Mouse (Mus musculus) stomach, embryonic 15.5 days (tissue): ENCODE measurements at regions not wholly inside any gene's neighbourhood (a gene's known extent, or its start where the extent isn't known, plus 50 kb on each side); places are given as distances from the start of the nearest gene placed in this dataset.
A peak's percentile ranks its signal among the peaks of the same experiment; 100 is the strongest.

Source experiments
- ATAC-seq: fragments of 200-750 bp; cut with Nextera tagmentation; 2 replicates; pipeline ENCODE4 v1.8.0; 2017; ENCODE audit warnings: low read depth, moderate number of reproducible peaks, moderate TSS enrichment; ENCODE audit not compliant: insufficient read depth, low FRiP score
- H3K27ac ChIP-seq: fragments of 300-500 bp; sonication (generic); 2 replicates; pipeline ENCODE4 v1.5.1; 2015; ENCODE audit warnings: mild to moderate bottlenecking, inconsistent platforms
- H3K27me3 ChIP-seq: fragments of 300-500 bp; sonication (generic); replicated peaks from 2 replicates; pipeline ENCODE4 v1.6.1; 2015; ENCODE audit warnings: inconsistent platforms
- H3K36me3 ChIP-seq: fragments of 300-500 bp; sonication (generic); 2 replicates; pipeline ENCODE4 v1.6.1; 2015; ENCODE audit warnings: inconsistent platforms
- H3K4me1 ChIP-seq: fragments of 300-500 bp; sonication (generic); 2 replicates; pipeline ENCODE4 v1.6.1; 2015; ENCODE audit warnings: inconsistent platforms
- H3K4me2 ChIP-seq: fragments of 300-500 bp; sonication (generic); 2 replicates; pipeline ENCODE4 v1.6.1; 2015; ENCODE audit warnings: mild to moderate bottlenecking, inconsistent platforms
- H3K4me3 ChIP-seq: fragments of 300-500 bp; sonication (generic); replicated peaks from 2 replicates; pipeline ENCODE4 v1.5.1; 2015; ENCODE audit warnings: inconsistent platforms
- H3K9ac ChIP-seq: fragments of 300-500 bp; sonication (generic); 2 replicates; pipeline ENCODE4 v1.6.1; 2015; ENCODE audit warnings: inconsistent platforms
- H3K9me3 ChIP-seq: fragments of 300-500 bp; sonication (generic); 2 replicates; pipeline ENCODE4 v1.6.1; 2016; ENCODE audit warnings: inconsistent platforms
- WGBS: fragments of 180-500 bp; shearing (Covaris S2); methylation state at CpG from one replicate; pipeline ENCODE4 v1.1.7; 2015; 5-methylcytosine and 5-hydroxymethylcytosine counted together

GRCm38 (mm10) chr8:48970655-48971054 is 126.9 kb upstream of the Tenm3 start:
- Histone ChIP-seq H3K9ac (no peak overlapping the region), H3K27me3 (no peaks in the 10 kb centered on the region), H3K4me1 (no peaks in the 10 kb centered on the region), H3K27ac (no peak overlapping the region), H3K9me3 (no peaks in the 10 kb centered on the region), H3K4me2 (no peak overlapping the region), H3K4me3 (no peak overlapping the region), H3K36me3 (no peaks in the 10 kb centered on the region)
- no peak for ATAC-seq
- WGBS: 87% methylated on average over 5 of the region's 5 CpGs

GRCm38 (mm10) chr8:48964929-48965328 is 121.2 kb upstream of the Tenm3 start:
- Histone ChIP-seq H3K9me3 (no peaks in the 10 kb centered on the region), H3K9ac (no peak overlapping the region), H3K4me1 (no peaks in the 10 kb centered on the region), H3K4me3 (no peak overlapping the region), H3K36me3 (no peaks in the 10 kb centered on the region), H3K27ac (no peak overlapping the region), H3K27me3 (no peaks in the 10 kb centered on the region), H3K4me2 (no peak overlapping the region)
- WGBS: 80% methylated on average over 1 of the region's 1 CpGs
- no peak for ATAC-seq

GRCm38 (mm10) chr8:48957614-48958013 is 113.9 kb upstream of the Tenm3 start:
- Histone ChIP-seq H3K27ac (no peak overlapping the region), H3K4me3 (no peak overlapping the region), H3K9ac (no peak overlapping the region), H3K9me3 (no peaks in the 10 kb centered on the region), H3K4me2 (no peak overlapping the region), H3K36me3 (no peaks in the 10 kb centered on the region), H3K27me3 (no peaks in the 10 kb centered on the region), H3K4me1 (no peaks in the 10 kb centered on the region)
- WGBS: 80% methylated on average over 5 of the region's 5 CpGs
- no peak for ATAC-seq

GRCm38 (mm10) chr8:48951412-48951811 is 107.7 kb upstream of the Tenm3 start:
- no peak overlapping the region for H3K4me2 ChIP-seq
- H3K36me3 ChIP-seq: no peaks in the 10 kb centered on the region
- H3K27ac ChIP-seq: no peak overlapping the region
- H3K4me1 ChIP-seq: no peaks in the 10 kb centered on the region
- H3K27me3 ChIP-seq: no peaks in the 10 kb centered on the region
- no peak overlapping the region for H3K4me3 ChIP-seq
- H3K9me3 ChIP-seq: no peaks in the 10 kb centered on the region
- 88% methylated on average over 10 of the region's 10 CpGs for WGBS
- no peak for ATAC-seq
- no peak overlapping the region for H3K9ac ChIP-seq

GRCm38 (mm10) chr8:48944177-48944576 is 100.4 kb upstream of the Tenm3 start:
- no peak overlapping the region for H3K9ac ChIP-seq
- WGBS: 46% methylated on average over 1 of the region's 1 CpGs
- no peak overlapping the region for H3K27ac ChIP-seq
- no peaks in the 10 kb centered on the region for H3K27me3 ChIP-seq
- H3K9me3 ChIP-seq: no peaks in the 10 kb centered on the region
- no peak overlapping the region for H3K4me3 ChIP-seq
- ATAC-seq: no peak
- H3K4me2 ChIP-seq: no peak overlapping the region
- no peaks in the 10 kb centered on the region for H3K36me3 ChIP-seq
- no peaks in the 10 kb centered on the region for H3K4me1 ChIP-seq

- H3K36me3 ChIP-seq: no peaks in the 10 kb centered on the region
- H3K27ac ChIP-seq: no peak overlapping the region
- H3K27me3 ChIP-seq: no peaks in the 10 kb centered on the region
- H3K4me1 ChIP-seq: no peaks in the 10 kb centered on the region
- no peak for ATAC-seq
- 84% methylated on average over 3 of the region's 3 CpGs for WGBS
- H3K9ac ChIP-seq: no peak overlapping the region
- H3K4me3 ChIP-seq: no peak overlapping the region
- no peaks in the 10 kb centered on the region for H3K9me3 ChIP-seq
- no peak overlapping the region for H3K4me2 ChIP-seq
Observed at GRCm38 (mm10) chr8:48937144-48937543, 93.4 kb upstream of the Tenm3 start.

GRCm38 (mm10) chr8:48927135-48927534 is 83.4 kb upstream of the Tenm3 start:
- no peaks in the 10 kb centered on the region for H3K4me1 ChIP-seq
- H3K9ac ChIP-seq: no peak overlapping the region
- no peaks in the 10 kb centered on the region for H3K27me3 ChIP-seq
- no peak overlapping the region for H3K4me2 ChIP-seq
- H3K4me3 ChIP-seq: no peak overlapping the region
- H3K9me3 ChIP-seq: no peaks in the 10 kb centered on the region
- no peak overlapping the region for H3K27ac ChIP-seq
- WGBS: 62% methylated on average over 11 of the region's 11 CpGs
- ATAC-seq: no peak
- no peaks in the 10 kb centered on the region for H3K36me3 ChIP-seq

GRCm38 (mm10) chr8:48915275-48915674 is 71.5 kb upstream of the Tenm3 start:
- no peak for ATAC-seq
- Histone ChIP-seq H3K9ac (no peak overlapping the region), H3K36me3 (no peaks in the 10 kb centered on the region), H3K27me3 (no peaks in the 10 kb centered on the region), H3K4me2 (no peak overlapping the region), H3K4me1 (no peaks in the 10 kb centered on the region), H3K9me3 (no peaks in the 10 kb centered on the region), H3K4me3 (no peak overlapping the region), H3K27ac (no peak overlapping the region)
- 57% methylated on average over 3 of the region's 3 CpGs for WGBS

- H3K4me3 ChIP-seq: no peak overlapping the region
- no peaks in the 10 kb centered on the region for H3K36me3 ChIP-seq
- no peaks in the 10 kb centered on the region for H3K4me1 ChIP-seq
- 70% methylated on average over 4 of the region's 4 CpGs for WGBS
- no peak overlapping the region for H3K27ac ChIP-seq
- no peak overlapping the region for H3K9ac ChIP-seq
- ATAC-seq: no peak
- no peaks in the 10 kb centered on the region for H3K27me3 ChIP-seq
- H3K4me2 ChIP-seq: no peak overlapping the region
- no peaks in the 10 kb centered on the region for H3K9me3 ChIP-seq
Observed at GRCm38 (mm10) chr8:48912842-48913241, 69.1 kb upstream of the Tenm3 start.

- WGBS: 72% methylated on average over 6 of the region's 6 CpGs
- Histone ChIP-seq H3K4me1 (no peaks in the 10 kb centered on the region), H3K4me2 (no peak overlapping the region), H3K9ac (no peak overlapping the region), H3K27ac (no peak overlapping the region), H3K9me3 (no peaks in the 10 kb centered on the region), H3K4me3 (no peak overlapping the region), H3K27me3 (no peaks in the 10 kb centered on the region), H3K36me3 (no peaks in the 10 kb centered on the region)
- ATAC-seq: peak; percentile 88
Observed at GRCm38 (mm10) chr8:48901668-48902406, 58.1 kb upstream of the Tenm3 start.

GRCm38 (mm10) chr8:48896687-48897086 is 52.9 kb upstream of the Tenm3 start:
- no peaks in the 10 kb centered on the region for H3K9me3 ChIP-seq
- no peaks in the 10 kb centered on the region for H3K4me1 ChIP-seq
- H3K27ac ChIP-seq: no peak overlapping the region
- no peak overlapping the region for H3K4me2 ChIP-seq
- 80% methylated on average over 2 of the region's 2 CpGs for WGBS
- no peak overlapping the region for H3K4me3 ChIP-seq
- no peaks in the 10 kb centered on the region for H3K36me3 ChIP-seq
- no peaks in the 10 kb centered on the region for H3K27me3 ChIP-seq
- no peak overlapping the region for H3K9ac ChIP-seq
- no peak for ATAC-seq

- Histone ChIP-seq H3K27me3 (no peaks in the 10 kb centered on the region), H3K36me3 (no peaks in the 10 kb centered on the region), H3K4me3 (no peak overlapping the region), H3K4me2 (no peak overlapping the region), H3K9ac (no peak overlapping the region), H3K9me3 (no peaks in the 10 kb centered on the region), H3K27ac (no peak overlapping the region), H3K4me1 (no peaks in the 10 kb centered on the region)
- 60% methylated on average over 7 of the region's 7 CpGs for WGBS
- ATAC-seq: no peak
Observed at GRCm38 (mm10) chr8:48896251-48896650, 52.5 kb upstream of the Tenm3 start.

GRCm38 (mm10) chr8:48895586-48895985 is 51.8 kb upstream of the Tenm3 start:
- Histone ChIP-seq H3K4me2 (no peak overlapping the region), H3K27me3 (no peaks in the 10 kb centered on the region), H3K36me3 (no peaks in the 10 kb centered on the region), H3K4me3 (no peak overlapping the region), H3K27ac (no peak overlapping the region), H3K9ac (no peak overlapping the region), H3K9me3 (no peaks in the 10 kb centered on the region), H3K4me1 (no peaks in the 10 kb centered on the region)
- 56% methylated on average over 8 of the region's 8 CpGs for WGBS
- no peak for ATAC-seq
